Mouse (Mus musculus) olfactory bulb, adult 2 months (tissue): ENCODE data around the gene Eps8.

Experiments used
- CTCF ChIP-seq: fragments of 200-500 bp; IDR thresholded peaks from 2 replicates; pipeline ENCODE4 v1.5.1; 2012; ENCODE audit warnings: low read depth, mild to moderate bottlenecking, low read length, moderate library complexity; ENCODE audit not compliant: insufficient read depth
- POLR2A ChIP-seq: fragments of 200-500 bp; IDR thresholded peaks from 2 replicates; pipeline ENCODE4 v1.6.1; 2012; ENCODE audit warnings: mild to moderate bottlenecking, low read depth, low read length, moderate library complexity; ENCODE audit not compliant: insufficient read depth

GRCm38 (mm10) chr6:137443089-137443488 lies 211.6 kb downstream of the Eps8 start:
- TF ChIP-seq POLR2A: no peak
- TF ChIP-seq CTCF: no peak
